ENCODE assay signal across 8 mouse cellular contexts in the genomic region with DNA sequence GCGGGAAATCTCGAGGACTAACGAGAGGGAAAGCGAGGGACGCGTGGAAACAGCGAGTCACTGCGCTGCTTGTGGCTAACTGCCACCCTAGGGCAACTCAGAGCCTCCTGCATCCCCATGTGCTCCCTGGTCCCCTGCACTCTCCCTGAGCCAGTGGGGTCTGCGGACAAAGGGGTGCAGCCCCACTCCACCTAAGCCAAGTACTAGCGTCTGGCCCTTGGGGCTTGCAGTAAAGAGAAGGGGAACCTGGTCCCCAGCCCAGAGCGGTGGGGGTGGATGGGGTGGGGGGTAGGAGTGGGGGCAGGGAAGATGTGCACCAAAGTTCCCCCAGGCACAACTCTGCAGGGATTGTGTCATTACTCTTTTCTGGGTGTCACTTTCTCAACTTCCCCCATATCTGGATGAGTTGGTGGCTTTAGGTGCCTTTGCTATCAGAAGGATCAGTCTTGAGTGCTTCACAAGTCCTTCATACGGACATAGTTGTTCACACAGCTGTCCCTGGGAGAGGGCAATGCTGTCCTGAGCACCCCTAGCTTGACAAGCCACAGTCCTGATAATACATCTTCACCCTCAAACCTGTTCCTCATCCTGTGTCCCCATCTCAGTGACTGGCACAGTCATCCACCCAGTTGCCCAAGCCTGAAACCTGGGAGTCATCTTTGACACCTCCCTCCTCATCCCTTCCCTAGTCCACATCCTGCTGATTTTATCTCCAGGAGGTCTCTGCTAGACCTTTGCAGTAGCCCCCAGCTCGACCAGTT. TPM values are rescaled to one million over a fixed set of nuclear protein-coding genes. Genes with fewer than 3 reads are reported as not detected.
DNase-seq lines count a peak whose midpoint lies in the region; ATAC-seq and TF ChIP-seq lines count a peak whose summit lies in the region.

No protein-coding gene starts in this region.

- H3K4me3 ChIP-seq in kidney, postnatal 0 days (replicated peaks; ENCODE audit: low read depth, low read length), result 0 out of 2 replicates have a peak overlapping the region, but pooled peaks have one; percentile 4
- peak overlapping the region; percentile 23 for H3K4me3 ChIP-seq in embryonic facial prominence, embryonic 13.5 days
- no peak overlapping the region; the same call in 1 of the 2 replicates for H3K4me3 ChIP-seq in intestine, embryonic 14.5 days (ENCODE audit: low read depth, low read length)
- peak overlapping the region; percentile 23 for H3K4me3 ChIP-seq in midbrain, embryonic 16.5 days (ENCODE audit: low read depth, low read length)
- no peak overlapping the region for H3K4me3 ChIP-seq in thymus, adult 2 months (ENCODE audit: control insufficient read depth, insufficient read depth, low read length)

- peak overlapping the region; percentile 31; the same call in 1 of the 2 replicates for H3K9ac ChIP-seq in kidney, postnatal 0 days (ENCODE audit: low read depth, low read length)
- H3K9ac ChIP-seq in embryonic facial prominence, embryonic 13.5 days, result peak overlapping the region; percentile 57
- 0 out of 2 replicates have a peak overlapping the region, but pooled peaks have one; percentile 20 for H3K9ac ChIP-seq in intestine, embryonic 14.5 days (ENCODE audit: low read length)
- peak overlapping the region; percentile 47 for H3K9ac ChIP-seq in midbrain, embryonic 16.5 days (ENCODE audit: low read depth, low read length)

- peak overlapping the region; percentile 42 for H3K4me2 ChIP-seq in kidney, postnatal 0 days (ENCODE audit: low read length)
- H3K4me2 ChIP-seq in embryonic facial prominence, embryonic 13.5 days, result peak overlapping the region; percentile 54
- H3K4me2 ChIP-seq in intestine, embryonic 14.5 days (ENCODE audit: low read length), result peak overlapping the region; percentile 46
- H3K4me2 ChIP-seq in midbrain, embryonic 16.5 days (ENCODE audit: low read length), result peak overlapping the region; percentile 54

- H3K27ac ChIP-seq in kidney, postnatal 0 days, result no peak overlapping the region
- no peak overlapping the region for H3K27ac ChIP-seq in embryonic facial prominence, embryonic 13.5 days
- no peak overlapping the region for H3K27ac ChIP-seq in intestine, embryonic 14.5 days (ENCODE audit: low read depth)
- H3K27ac ChIP-seq in midbrain, embryonic 16.5 days (ENCODE audit: low read length), result no peak overlapping the region
- no peak overlapping the region for H3K27ac ChIP-seq in thymus, adult 2 months (ENCODE audit: control insufficient read depth, insufficient read depth, low read length)

- WGBS in kidney, postnatal 0 days, result 30% methylated on average over 13 of the region's 13 CpGs
- WGBS in embryonic facial prominence, embryonic 13.5 days, result 21% methylated on average over 13 of the region's 13 CpGs
- 34% methylated on average over 13 of the region's 13 CpGs for WGBS in intestine, embryonic 14.5 days
- WGBS in midbrain, embryonic 16.5 days, result 32% methylated on average over 13 of the region's 13 CpGs
- 23% methylated on average over 13 of the region's 13 CpGs for WGBS in thymus, adult 2 months

- no peak for TF ChIP-seq CTCF in kidney, postnatal 0 days (IDR thresholded peaks at IDR 0.05; ENCODE audit: low read depth)
- TF ChIP-seq CTCF in thymus, adult 2 months (IDR thresholded peaks at IDR 0.05; ENCODE audit: borderline replicate concordance, control insufficient read depth, extremely low read depth, insufficient read depth, low read length, poor library complexity), result no peak

- H3K9me3 ChIP-seq in kidney, postnatal 0 days (replicated peaks; ENCODE audit: low read length), result no peaks in the 10 kb centered on the region
- no peaks in the 10 kb centered on the region for H3K9me3 ChIP-seq in embryonic facial prominence, embryonic 13.5 days
- no peaks in the 10 kb centered on the region for H3K9me3 ChIP-seq in intestine, embryonic 14.5 days (ENCODE audit: control insufficient read depth, low read length)
- H3K9me3 ChIP-seq in midbrain, embryonic 16.5 days (replicated peaks; ENCODE audit: control insufficient read depth, low read length, poor library complexity, severe bottlenecking), result no peaks in the 10 kb centered on the region

- TF ChIP-seq POLR2A in thymus, adult 2 months (IDR thresholded peaks at IDR 0.05; ENCODE audit: control insufficient read depth, extremely low read depth, insufficient read depth, low read length, poor library complexity), result no peak

- H3K36me3 ChIP-seq in kidney, postnatal 0 days (ENCODE audit: insufficient read depth, low read length), result no peaks in the 10 kb centered on the region
- H3K36me3 ChIP-seq in embryonic facial prominence, embryonic 13.5 days, result no peaks in the 10 kb centered on the region
- no peaks in the 10 kb centered on the region for H3K36me3 ChIP-seq in intestine, embryonic 14.5 days (ENCODE audit: control insufficient read depth, insufficient read depth, low read length)
- peaks cover 3% of the 10 kb centered on the region; the same call in 1 of the 2 replicates for H3K36me3 ChIP-seq in midbrain, embryonic 16.5 days (ENCODE audit: control insufficient read depth, insufficient read depth, low read length)
- no peaks in the 10 kb centered on the region for H3K36me3 ChIP-seq in thymus, adult 2 months (ENCODE audit: control insufficient read depth, insufficient read depth, low read length)

- DNase-seq in kidney, postnatal 0 days (ENCODE audit: low spot score), result no peak
- DNase-seq in kidney, adult 8-10 months, result no peak
- no peak for DNase-seq in intestine, embryonic 14.5 days (ENCODE audit: low spot score)
- DNase-seq in thymus, postnatal 4 days, result no peak
- no peak for DNase-seq in ovary, postnatal 36 days (ENCODE audit: low spot score)
- DNase-seq in thymus, adult 2 months, result no peak

- no peaks in the 10 kb centered on the region for H3K27me3 ChIP-seq in kidney, postnatal 0 days (ENCODE audit: insufficient read depth, low read length)
- peaks cover 8% of the 10 kb centered on the region for H3K27me3 ChIP-seq in embryonic facial prominence, embryonic 13.5 days
- no peaks in the 10 kb centered on the region for H3K27me3 ChIP-seq in intestine, embryonic 14.5 days (replicated peaks; ENCODE audit: control insufficient read depth, insufficient read depth, low read length)
- no peaks in the 10 kb centered on the region for H3K27me3 ChIP-seq in midbrain, embryonic 16.5 days (ENCODE audit: control insufficient read depth, insufficient read depth, low read depth, low read length)
- H3K27me3 ChIP-seq in thymus, adult 2 months (ENCODE audit: control insufficient read depth, insufficient read depth, low read length), result no peaks in the 10 kb centered on the region; the same call in 1 of the 2 replicates

- H3K4me1 ChIP-seq in kidney, postnatal 0 days (replicated peaks; ENCODE audit: insufficient read depth, low read length), result no peaks in the 10 kb centered on the region
- peaks cover 9% of the 10 kb centered on the region for H3K4me1 ChIP-seq in embryonic facial prominence, embryonic 13.5 days
- H3K4me1 ChIP-seq in intestine, embryonic 14.5 days (replicated peaks; ENCODE audit: control insufficient read depth, insufficient read depth, low read length), result no peaks in the 10 kb centered on the region
- H3K4me1 ChIP-seq in midbrain, embryonic 16.5 days (ENCODE audit: control insufficient read depth, insufficient read depth, low read length), result no peaks in the 10 kb centered on the region
- H3K4me1 ChIP-seq in thymus, adult 2 months (replicated peaks; ENCODE audit: control insufficient read depth, insufficient read depth, low read length), result no peaks in the 10 kb centered on the region

- peak; percentile 52; the same call in 1 of the 2 replicates for ATAC-seq in kidney, postnatal 0 days (replicated peaks; ENCODE audit: low FRiP score, low read depth)
- 0 out of 2 replicates have a peak, but pooled peaks have one; percentile 37 for ATAC-seq in embryonic facial prominence, embryonic 13.5 days (ENCODE audit: insufficient number of reproducible peaks, insufficient read depth, low FRiP score, low TSS enrichment, low read depth)
- ATAC-seq in intestine, embryonic 14.5 days (replicated peaks; ENCODE audit: low FRiP score, low TSS enrichment, low read depth), result peak; percentile 56
- peak; percentile 34 for ATAC-seq in midbrain, embryonic 16.5 days

RNA-seq across cellular contexts. Expression of a gene that starts 11.9 kb away (rescaled TPM):
- 2.6 and 3.0 TPM in 2 replicates for polyA plus RNA-seq in kidney, postnatal 0 days (2015; fragmentation: Nextera tagmentation; extraction: Ambion mirVana)
- 4.6 and 4.9 TPM in 2 replicates for polyA plus RNA-seq in embryonic facial prominence, embryonic 13.5 days (2015; fragmentation: Nextera tagmentation; extraction: Ambion mirVana)
- 11.9 and 14.7 TPM in 2 replicates for polyA plus RNA-seq in intestine, embryonic 14.5 days (2014; fragmentation: Nextera tagmentation; extraction: Ambion mirVana)
- 2.8 and 2.9 TPM in 2 replicates for polyA plus RNA-seq in midbrain, embryonic 16.5 days (2015; fragmentation: Nextera tagmentation; extraction: Ambion mirVana)
- 15.0 and 17.2 TPM in 2 replicates for polyA plus RNA-seq in thymus, adult 2 months (2012; rRNA removed)

Comparison
In these comparisons a context has a peak if more than half of its experiments do, and no peak if none do; other contexts are left out.
1. H3K4me3 ChIP-seq: peak in kidney, postnatal 0 days (single experiment), embryonic facial prominence, embryonic 13.5 days (single experiment) and midbrain, embryonic 16.5 days (single experiment); none in intestine, embryonic 14.5 days (single experiment) and thymus, adult 2 months (single experiment).
2. Peak in every context shown above with its lines, with median percentiles within 50 percentile points of each other: ATAC-seq, H3K4me2 ChIP-seq and H3K9ac ChIP-seq.